Mouse (Mus musculus) hindbrain, embryonic 14.5 days (tissue): ENCODE measurements around the gene Fbxo31. TPM values are rescaled to one million over a fixed set of nuclear protein-coding genes. Genes with fewer than 3 reads are reported as not detected.

Source experiments
- ATAC-seq: fragments of 200-750 bp; cut with Nextera tagmentation; 2 replicates; pipeline ENCODE4 v1.8.0; 2017; ENCODE audit warnings: moderate number of reproducible peaks, mild to moderate bottlenecking, moderate TSS enrichment, moderate library complexity; ENCODE audit not compliant: low FRiP score
- DNase-seq: peaks from one replicate; pipeline ENCODE4 v3.0.0-alpha.2; 2015; ENCODE audit warnings: low spot score
- H3K27ac ChIP-seq: fragments of 300-500 bp; sonication (generic); 2 replicates; pipeline ENCODE4 v1.5.1; 2014; ENCODE audit warnings: mild to moderate bottlenecking, moderate library complexity
- H3K27me3 ChIP-seq: fragments of 300-500 bp; sonication (generic); 2 replicates; pipeline ENCODE4 v1.6.1; 2014; ENCODE audit warnings: mild to moderate bottlenecking, low read length, mixed read lengths; ENCODE audit not compliant: control insufficient read depth, insufficient read depth
- H3K36me3 ChIP-seq: fragments of 300-500 bp; sonication (generic); replicated peaks from 2 replicates; pipeline ENCODE4 v1.6.1; 2014; ENCODE audit not compliant: control insufficient read depth, insufficient read depth
- H3K4me1 ChIP-seq: fragments of 300-500 bp; sonication (generic); replicated peaks from 2 replicates; pipeline ENCODE4 v1.6.1; 2014; ENCODE audit warnings: antibody characterized with exemption, low read length, mixed read lengths; ENCODE audit not compliant: control insufficient read depth, insufficient read depth
- H3K4me2 ChIP-seq: fragments of 300-500 bp; sonication (generic); replicated peaks from 2 replicates; pipeline ENCODE4 v1.6.1; 2014; ENCODE audit warnings: mild to moderate bottlenecking, moderate library complexity
- H3K4me3 ChIP-seq: fragments of 300-500 bp; sonication (generic); replicated peaks from 2 replicates; pipeline ENCODE4 v1.5.1; 2014; ENCODE audit warnings: mild to moderate bottlenecking, low read length
- H3K9ac ChIP-seq: fragments of 300-500 bp; sonication (generic); 2 replicates; pipeline ENCODE4 v1.6.1; 2014
- H3K9me3 ChIP-seq: fragments of 300-500 bp; sonication (generic); 2 replicates; pipeline ENCODE4 v1.6.1; 2016; ENCODE audit warnings: low read length; ENCODE audit not compliant: control insufficient read depth
- WGBS: fragments of 180-500 bp; shearing (Covaris S2); extraction: QIAGEN DNeasy Blood & Tissue Kit; methylation state at CpG from one replicate; pipeline ENCODE4 v1.1.7; 2014; 5-methylcytosine and 5-hydroxymethylcytosine counted together
- polyA plus RNA-seq: library from polyadenylated mRNA; unstranded; fragments of >200 nt; fragmentation: Nextera tagmentation; extraction: Ambion mirVana; gene quantifications from 2 replicates; pipeline ENCODE4 v1.2.1, GENCODE M21; 2014

Gene Fbxo31
- polyA plus RNA-seq, 1 experiment from 2014 or later: 38.1 TPM

GRCm38 (mm10) chr8:121561636-121562345 lies 16.8 kb downstream of the Fbxo31 start:
- DNase-seq: no peak

GRCm38 (mm10) chr8:121560432-121561100 lies 18.0 kb downstream of the Fbxo31 start:
- DNase-seq (no peak), ATAC-seq (no peak)
- Histone ChIP-seq H3K9ac (no peak overlapping the region), H3K4me1 (no peaks in the 10 kb centered on the region), H3K36me3 (peaks cover 28% of the 10 kb centered on the region), H3K27me3 (no peaks in the 10 kb centered on the region), H3K4me3 (no peak overlapping the region), H3K4me2 (no peak overlapping the region), H3K27ac (no peak overlapping the region), H3K9me3 (no peaks in the 10 kb centered on the region)
- 95% methylated on average over 7 of the region's 7 CpGs for WGBS

More at GRCm38 (mm10) chr8:121561636-121562345, 16.8 kb downstream of the Fbxo31 start:
- Histone ChIP-seq H3K4me1 (no peaks in the 10 kb centered on the region; the same call in 1 of the 2 replicates), H3K27ac (no peak overlapping the region), H3K4me3 (no peak overlapping the region), H3K4me2 (no peak overlapping the region), H3K36me3 (peaks cover 34% of the 10 kb centered on the region), H3K9ac (no peak overlapping the region), H3K27me3 (no peaks in the 10 kb centered on the region), H3K9me3 (no peaks in the 10 kb centered on the region)
- 89% methylated on average over 16 of the region's 16 CpGs for WGBS
- no peak for ATAC-seq

- no peak overlapping the region for H3K4me3 ChIP-seq
- H3K36me3 ChIP-seq: peaks cover 29% of the 10 kb centered on the region
- H3K27ac ChIP-seq: no peak overlapping the region
- no peak for ATAC-seq
- no peak for DNase-seq
- no peaks in the 10 kb centered on the region for H3K27me3 ChIP-seq
- H3K4me1 ChIP-seq: no peaks in the 10 kb centered on the region
- H3K9me3 ChIP-seq: no peaks in the 10 kb centered on the region
- H3K9ac ChIP-seq: no peak overlapping the region
- H3K4me2 ChIP-seq: no peak overlapping the region
- 95% methylated on average over 12 of the region's 12 CpGs for WGBS
Measured at GRCm38 (mm10) chr8:121559801-121560200, 18.8 kb downstream of the Fbxo31 start.

- DNase-seq (no peak), ATAC-seq (no peak)
- Histone ChIP-seq H3K27me3 (no peaks in the 10 kb centered on the region), H3K27ac (no peak overlapping the region), H3K4me2 (no peak overlapping the region), H3K4me1 (no peaks in the 10 kb centered on the region), H3K4me3 (no peak overlapping the region), H3K36me3 (peaks cover 41% of the 10 kb centered on the region), H3K9me3 (no peaks in the 10 kb centered on the region), H3K9ac (no peak overlapping the region)
- 89% methylated on average over 16 of the region's 16 CpGs for WGBS
Measured at GRCm38 (mm10) chr8:121558538-121558937, 20.1 kb downstream of the Fbxo31 start.

GRCm38 (mm10) chr8:121557746-121558145 lies 20.9 kb downstream of the Fbxo31 start:
- H3K4me2 ChIP-seq: no peak overlapping the region
- H3K4me1 ChIP-seq: no peaks in the 10 kb centered on the region
- WGBS: 87% methylated on average over 11 of the region's 11 CpGs
- ATAC-seq (no peak), DNase-seq (no peak)
- H3K4me3 ChIP-seq: no peak overlapping the region
- H3K36me3 ChIP-seq: peaks cover 49% of the 10 kb centered on the region
- H3K27me3 ChIP-seq: no peaks in the 10 kb centered on the region
- H3K27ac ChIP-seq: no peak overlapping the region
- H3K9ac ChIP-seq: no peak overlapping the region
- H3K9me3 ChIP-seq: no peaks in the 10 kb centered on the region

GRCm38 (mm10) chr8:121553831-121554475 lies 24.7 kb downstream of the Fbxo31 start:
- H3K9me3 ChIP-seq: no peaks in the 10 kb centered on the region
- WGBS: 89% methylated on average over 32 of the region's 32 CpGs
- no peak overlapping the region for H3K9ac ChIP-seq
- ATAC-seq (no peak), DNase-seq (no peak)
- H3K4me2 ChIP-seq: no peak overlapping the region
- H3K4me3 ChIP-seq: no peak overlapping the region
- H3K27ac ChIP-seq: no peak overlapping the region
- H3K27me3 ChIP-seq: no peaks in the 10 kb centered on the region
- H3K36me3 ChIP-seq: peaks cover 74% of the 10 kb centered on the region
- no peaks in the 10 kb centered on the region for H3K4me1 ChIP-seq

- no peak for DNase-seq
- no peaks in the 10 kb centered on the region for H3K9me3 ChIP-seq
- WGBS: 92% methylated on average over 9 of the region's 9 CpGs
- H3K36me3 ChIP-seq: peaks cover 64% of the 10 kb centered on the region
- no peak overlapping the region for H3K9ac ChIP-seq
- no peaks in the 10 kb centered on the region for H3K27me3 ChIP-seq
- no peak for ATAC-seq
- H3K4me2 ChIP-seq: no peak overlapping the region
- no peak overlapping the region for H3K4me3 ChIP-seq
- no peaks in the 10 kb centered on the region for H3K4me1 ChIP-seq
- no peak overlapping the region for H3K27ac ChIP-seq
Measured at GRCm38 (mm10) chr8:121552506-121552905, 26.1 kb downstream of the Fbxo31 start.

- DNase-seq (no peak), ATAC-seq (no peak)
- Histone ChIP-seq H3K27me3 (no peaks in the 10 kb centered on the region), H3K4me1 (no peaks in the 10 kb centered on the region), H3K4me3 (no peak overlapping the region), H3K9me3 (no peaks in the 10 kb centered on the region), H3K9ac (no peak overlapping the region), H3K36me3 (peaks cover 64% of the 10 kb centered on the region), H3K27ac (no peak overlapping the region), H3K4me2 (no peak overlapping the region)
- WGBS: 61% methylated on average over 24 of the region's 24 CpGs
Measured at GRCm38 (mm10) chr8:121551065-121551985, 27.3 kb downstream of the Fbxo31 start.
